Mouse (Mus musculus): ENCODE measurements around the gene Cenpn.
A peak's percentile ranks its signal among the peaks of the same experiment; 100 is the strongest.

Cenpn gene

DNA sequence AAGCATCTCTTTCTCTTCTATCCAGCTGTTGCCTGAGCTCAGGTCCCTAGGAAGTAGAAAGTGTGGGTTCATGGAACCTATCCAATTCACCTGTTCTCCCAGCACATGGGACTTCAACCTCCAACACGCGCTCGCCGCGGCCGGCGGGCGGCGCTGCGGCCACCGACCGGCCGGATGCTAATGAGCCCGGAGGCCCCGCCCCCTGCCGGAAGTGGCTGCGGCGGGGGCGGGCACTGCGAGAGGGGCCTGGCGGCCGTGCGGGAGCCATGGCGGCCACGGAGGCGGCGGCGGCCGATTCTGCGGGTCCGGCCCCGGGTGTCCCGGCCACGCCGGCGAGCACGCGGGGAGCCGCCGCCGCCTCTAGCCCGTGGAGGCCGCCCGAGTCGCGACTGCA is 21.6 kb downstream of the Cenpn start, which contains the start of gene Atmin:
Atmin (plus strand) TSS at position 233 of the 394 bp plus-strand sequence.
- peak; percentile 92 for DNase-seq

- DNase-seq, result peak; percentile 39 to 45
Measured at GRCm38 (mm10) chr8:116943555-116944384, 22.2 kb downstream of the Cenpn start.

DNA sequence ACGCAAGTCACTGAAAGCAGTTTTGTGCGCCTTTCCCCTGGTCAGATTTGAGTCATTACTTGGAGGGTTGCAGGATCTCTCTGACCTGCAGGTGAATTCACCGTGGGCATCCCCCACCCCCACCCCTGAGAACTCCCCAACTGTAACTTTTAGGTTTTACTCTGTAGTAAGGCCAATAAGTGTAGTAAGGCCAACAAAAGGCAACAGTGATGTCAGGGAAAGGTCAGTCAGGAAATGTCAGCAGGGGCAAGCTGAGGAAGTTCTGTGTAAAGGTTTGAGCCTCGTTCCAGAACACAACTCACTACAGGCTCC is 22.8 kb downstream of the Cenpn start:
- no peak for DNase-seq

DNA sequence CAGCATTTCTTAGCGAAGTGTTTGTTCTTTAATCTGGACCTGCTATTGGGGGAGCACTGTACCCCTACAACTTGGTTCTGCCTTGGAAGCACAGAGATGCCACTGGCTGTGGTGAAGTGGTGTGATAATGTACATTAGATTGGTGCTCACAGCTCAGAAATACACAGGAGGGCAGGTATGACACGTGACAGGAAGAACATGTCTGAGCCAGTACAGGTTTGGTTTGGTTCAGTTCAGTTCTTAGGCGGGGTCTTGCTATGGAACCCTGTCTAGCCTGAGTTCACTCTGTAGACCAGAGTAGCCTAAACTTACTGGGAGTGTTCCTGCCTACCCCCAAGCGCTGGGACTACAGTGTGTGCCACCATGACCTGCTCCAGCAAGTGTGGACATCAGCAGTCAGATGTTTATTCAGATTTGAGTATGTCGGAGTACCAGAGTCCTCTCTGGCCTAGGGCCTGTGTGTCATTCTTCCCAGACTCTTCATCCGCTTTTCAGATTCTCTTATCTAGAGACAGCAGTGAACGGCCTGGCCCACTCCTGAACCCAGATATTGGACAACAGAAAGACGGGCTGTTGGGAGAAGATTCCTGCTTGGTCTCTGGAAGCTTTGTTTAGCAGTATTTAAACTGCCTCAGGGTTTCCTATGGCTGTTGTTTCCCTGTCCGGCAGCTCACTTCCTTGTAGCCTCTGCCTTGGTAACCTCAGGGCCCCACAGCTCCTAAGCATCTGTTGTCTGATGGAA is 23.8 kb downstream of the Cenpn start:
- no peak for DNase-seq

GRCm38 (mm10) chr8:116946268-116946838 is 24.8 kb downstream of the Cenpn start:
- peak; percentile 36 to 47 for DNase-seq

- peak in 1 of 2 experiments; percentile 57 for DNase-seq
Measured at GRCm38 (mm10) chr8:116946851-116947250, 25.3 kb downstream of the Cenpn start.

GRCm38 (mm10) chr8:116947589-116947988 is 26.1 kb downstream of the Cenpn start:
- DNase-seq, result no peak

DNA sequence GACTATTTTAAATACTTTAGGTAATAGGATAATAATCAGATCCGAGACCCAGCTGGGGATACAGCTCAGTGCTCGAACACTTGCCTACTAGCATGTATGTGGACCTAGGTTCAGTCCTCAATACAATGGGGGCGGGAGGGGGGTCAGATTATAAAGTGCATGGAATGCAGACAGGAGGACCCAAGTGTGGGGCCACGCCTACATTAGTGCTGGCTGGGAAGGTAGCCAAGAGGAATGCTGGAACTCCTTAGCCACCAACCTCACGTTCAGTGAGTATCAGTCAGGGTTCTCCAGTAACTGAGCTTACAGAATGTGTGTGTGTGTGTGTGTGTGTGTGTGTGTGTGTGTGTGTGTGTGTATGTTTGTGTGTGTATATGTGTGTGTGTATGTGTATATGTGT is 29.8 kb downstream of the Cenpn start:
- DNase-seq, result peak; percentile 44 to 60

DNA sequence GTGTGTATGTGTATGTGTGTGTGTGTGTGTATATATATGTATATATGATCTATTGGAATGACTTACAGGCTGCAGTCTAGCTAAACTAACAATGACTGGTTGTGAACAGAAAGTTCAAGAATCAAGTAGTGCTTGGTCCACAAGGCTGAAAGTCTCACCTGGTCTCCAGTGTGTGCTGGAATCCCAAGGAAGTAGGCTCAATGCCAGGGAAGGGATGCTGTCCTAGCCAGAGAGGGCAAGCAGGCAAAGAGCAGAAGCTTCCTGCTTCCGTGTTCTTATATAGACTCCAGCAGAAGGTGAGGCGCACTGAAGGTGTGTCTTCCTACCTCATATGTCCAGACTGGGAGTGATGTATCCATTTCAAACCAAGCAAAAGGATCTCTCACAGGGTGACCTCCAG is 30.2 kb downstream of the Cenpn start:
- no peak for DNase-seq

DNA sequence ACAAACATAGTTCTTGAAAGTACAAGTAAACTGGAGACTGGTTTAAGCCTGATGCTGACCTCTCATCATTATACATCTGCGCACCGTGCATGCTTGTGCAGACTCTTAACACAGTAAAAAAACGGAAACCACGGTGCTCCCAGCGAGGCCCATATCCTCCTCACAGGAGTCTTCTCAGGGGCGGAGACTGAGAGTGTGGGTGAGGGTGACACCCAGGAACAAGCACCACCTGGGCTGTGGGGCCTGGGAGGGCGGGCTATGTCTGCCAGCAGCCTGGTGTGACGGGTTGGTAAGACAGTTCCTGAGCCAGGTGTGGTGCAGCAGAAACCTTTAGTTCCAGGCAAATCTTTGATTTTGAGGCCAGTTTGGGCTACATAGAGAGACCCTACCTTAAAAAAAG is 30.9 kb downstream of the Cenpn start:
- no peak for DNase-seq

DNA sequence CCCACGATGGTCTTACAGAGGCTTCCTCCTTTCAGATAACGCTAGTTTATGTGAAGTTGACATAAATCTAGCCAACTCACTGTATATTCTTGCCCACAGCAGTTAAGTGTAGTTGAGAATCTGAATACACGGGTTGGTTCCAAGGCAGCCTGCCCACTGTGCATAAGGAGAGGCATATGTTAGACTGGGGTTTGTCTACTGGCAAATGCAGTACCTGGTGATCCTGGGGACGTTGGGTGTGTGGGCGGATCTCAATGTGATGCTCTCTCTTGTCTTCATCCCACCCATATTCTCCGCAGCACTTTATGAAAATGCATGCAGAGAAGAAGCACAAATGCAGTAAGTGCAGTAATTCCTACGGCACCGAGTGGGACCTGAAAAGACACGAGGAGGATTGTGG is 32.9 kb downstream of the Cenpn start:
- no peak for DNase-seq

DNA sequence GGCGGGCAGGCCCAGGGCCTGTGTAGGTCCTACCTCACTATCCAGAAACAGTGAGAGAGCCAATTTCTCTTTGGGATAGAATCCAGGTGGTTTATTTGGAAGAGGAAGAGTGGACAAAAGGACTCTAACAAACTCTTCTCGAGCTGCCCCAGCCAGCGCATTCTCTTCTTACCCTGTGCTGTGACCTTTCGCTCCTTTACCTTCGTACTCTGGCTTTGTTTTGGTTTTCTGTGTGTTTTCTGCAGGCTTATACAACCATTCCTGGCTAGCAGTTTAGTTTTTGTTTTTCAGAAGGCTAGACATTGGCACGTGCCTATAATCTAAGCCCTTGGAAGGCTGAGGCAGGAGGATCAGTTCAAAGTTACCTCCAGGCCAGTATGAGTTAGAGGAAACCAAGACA is 48.0 kb downstream of the Cenpn start:
- no peak for DNase-seq

DNA sequence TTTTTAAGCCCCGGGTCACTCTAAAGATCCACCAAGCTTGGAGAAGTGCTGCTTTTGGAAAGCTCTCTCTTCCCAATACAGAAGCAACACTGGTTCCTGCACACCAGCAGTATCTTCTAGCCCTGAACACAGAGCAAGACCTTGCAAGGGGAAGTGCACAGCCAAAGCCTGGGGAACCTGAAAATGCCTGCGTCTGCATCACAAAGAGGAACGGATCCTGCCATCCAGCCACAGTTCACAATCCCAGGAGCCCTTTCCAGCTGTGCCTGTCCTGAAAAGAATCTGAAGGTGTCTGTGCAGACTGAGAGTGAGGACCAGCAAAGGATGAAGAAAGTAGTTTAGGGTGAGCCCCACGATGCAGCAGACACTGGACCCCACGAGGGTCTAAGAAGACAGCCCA is 53.5 kb downstream of the Cenpn start:
- DNase-seq, result no peak

DNA sequence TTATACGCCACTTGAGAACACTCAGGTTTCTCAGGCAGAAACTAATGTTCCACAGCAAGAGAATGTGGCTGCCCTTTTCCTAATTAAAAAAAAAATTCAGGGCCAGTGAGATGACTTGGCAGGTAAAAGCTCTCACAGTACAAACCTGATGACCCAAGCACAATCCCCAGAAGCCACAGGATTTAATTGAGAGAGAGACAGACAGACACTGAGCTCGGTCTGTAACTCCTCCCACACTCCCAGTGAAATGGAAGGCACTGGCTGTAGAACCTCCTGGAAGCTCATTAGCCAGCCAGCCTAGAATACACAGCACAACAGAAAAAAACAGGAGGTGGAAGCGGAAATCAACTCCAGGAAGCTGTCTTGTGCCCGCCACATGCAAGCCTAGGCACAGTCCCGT is 54.1 kb downstream of the Cenpn start:
- no peak for DNase-seq

DNA sequence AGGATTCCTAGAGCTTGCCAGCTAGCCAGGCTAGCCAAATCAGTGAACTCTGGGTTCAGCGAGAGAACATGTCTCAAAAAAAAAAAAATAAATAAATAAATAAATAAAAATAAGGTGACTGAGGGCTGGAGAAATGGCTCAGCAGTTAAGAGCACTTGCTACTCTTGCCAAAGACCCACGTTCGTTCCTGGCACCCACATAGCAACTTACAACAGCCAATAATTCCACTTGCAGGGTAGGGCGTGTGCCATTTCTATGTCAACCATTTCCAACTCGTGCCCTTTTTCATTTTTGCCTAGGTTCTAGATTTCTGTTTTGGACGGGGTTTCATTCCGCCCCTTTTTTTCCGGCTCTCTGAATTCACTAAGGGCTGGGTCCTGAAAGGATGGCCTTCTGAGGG is 56.5 kb downstream of the Cenpn start:
- DNase-seq, result no peak

DNA sequence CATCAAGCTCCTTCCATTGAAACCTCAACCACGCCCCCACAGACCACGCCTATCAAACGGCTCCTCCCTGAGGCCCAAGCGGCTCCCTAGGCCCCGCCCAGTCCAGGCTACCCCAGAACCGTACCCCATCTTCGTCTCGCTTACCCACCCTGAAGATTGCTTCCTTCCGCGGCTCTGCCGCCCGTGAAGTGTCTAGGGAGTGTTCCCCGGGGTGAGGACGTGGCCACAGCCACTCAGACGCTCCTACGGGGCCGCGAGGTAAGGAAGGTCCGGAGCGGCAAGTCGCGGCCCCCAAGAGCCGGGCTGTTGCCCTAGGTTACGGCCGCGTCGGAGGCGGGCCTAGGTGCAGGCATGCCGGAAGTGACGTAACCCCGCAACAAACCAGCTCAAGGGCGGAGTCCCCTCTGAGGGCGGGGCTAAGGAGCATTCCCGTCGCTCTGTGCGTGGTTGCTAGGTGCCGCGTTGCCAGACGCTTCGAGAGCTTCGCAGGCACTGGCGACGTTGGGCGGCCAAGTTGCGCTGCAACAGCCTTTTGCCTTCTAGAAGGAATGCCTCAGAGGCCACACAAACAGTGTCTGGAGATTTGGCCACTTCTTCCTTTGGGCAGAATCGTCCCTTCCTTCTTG is 57.2 kb downstream of the Cenpn start, which contains the start of gene 1700030J22Rik:
1700030J22Rik (minus strand) TSS at position 329 of the 626 bp plus-strand sequence.
- DNase-seq, result peak; percentile 99

DNA sequence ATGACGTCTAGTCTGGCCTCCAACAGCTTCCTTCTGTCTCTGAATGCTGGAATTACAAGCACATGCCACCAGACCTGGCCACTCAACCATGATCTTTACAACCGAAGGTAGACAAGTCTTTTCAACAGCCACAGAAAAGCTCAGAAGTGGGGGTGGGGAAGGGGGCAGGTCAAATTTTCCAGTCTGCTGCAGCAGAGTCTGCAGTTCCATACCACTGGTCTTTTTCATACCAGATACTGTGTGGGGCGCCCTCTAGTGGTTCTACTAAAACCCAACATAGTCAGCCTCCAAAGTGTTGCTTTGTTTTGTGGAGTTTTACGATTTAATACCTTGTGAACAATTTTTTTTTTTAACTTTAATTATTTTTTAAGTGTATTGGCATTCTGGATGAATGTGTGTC is 58.6 kb downstream of the Cenpn start:
- peak; percentile 37 to 71 for DNase-seq

DNA sequence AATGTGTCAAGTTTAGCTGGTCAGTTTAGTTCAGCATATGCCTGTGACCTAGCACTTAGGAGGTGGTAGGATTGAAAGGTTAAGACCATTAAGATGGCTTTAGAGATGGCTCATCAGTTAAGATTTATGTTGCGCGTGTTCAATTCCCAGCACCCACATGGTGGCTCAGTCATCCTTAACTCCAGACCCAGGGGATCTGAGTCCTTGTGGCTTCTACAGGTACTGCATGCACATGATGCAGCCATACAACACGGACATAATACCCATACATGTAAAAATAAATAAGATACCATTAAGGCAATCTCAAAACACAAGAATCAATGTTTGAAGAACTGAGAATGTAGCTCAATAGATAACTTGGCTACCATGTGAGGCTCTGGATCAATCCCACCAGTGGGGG is 68.3 kb downstream of the Cenpn start:
- DNase-seq, result no peak

Measured in lung, postnatal 4 days (tissue).